Mouse (Mus musculus) ovary, postnatal 14 days (tissue): ENCODE data around the gene Ndrg3.

Source experiments
- DNase-seq: peaks from one replicate; pipeline ENCODE4 v3.0.0; 2022; ENCODE audit warnings: low spot score

Gene Ndrg3

DNA sequence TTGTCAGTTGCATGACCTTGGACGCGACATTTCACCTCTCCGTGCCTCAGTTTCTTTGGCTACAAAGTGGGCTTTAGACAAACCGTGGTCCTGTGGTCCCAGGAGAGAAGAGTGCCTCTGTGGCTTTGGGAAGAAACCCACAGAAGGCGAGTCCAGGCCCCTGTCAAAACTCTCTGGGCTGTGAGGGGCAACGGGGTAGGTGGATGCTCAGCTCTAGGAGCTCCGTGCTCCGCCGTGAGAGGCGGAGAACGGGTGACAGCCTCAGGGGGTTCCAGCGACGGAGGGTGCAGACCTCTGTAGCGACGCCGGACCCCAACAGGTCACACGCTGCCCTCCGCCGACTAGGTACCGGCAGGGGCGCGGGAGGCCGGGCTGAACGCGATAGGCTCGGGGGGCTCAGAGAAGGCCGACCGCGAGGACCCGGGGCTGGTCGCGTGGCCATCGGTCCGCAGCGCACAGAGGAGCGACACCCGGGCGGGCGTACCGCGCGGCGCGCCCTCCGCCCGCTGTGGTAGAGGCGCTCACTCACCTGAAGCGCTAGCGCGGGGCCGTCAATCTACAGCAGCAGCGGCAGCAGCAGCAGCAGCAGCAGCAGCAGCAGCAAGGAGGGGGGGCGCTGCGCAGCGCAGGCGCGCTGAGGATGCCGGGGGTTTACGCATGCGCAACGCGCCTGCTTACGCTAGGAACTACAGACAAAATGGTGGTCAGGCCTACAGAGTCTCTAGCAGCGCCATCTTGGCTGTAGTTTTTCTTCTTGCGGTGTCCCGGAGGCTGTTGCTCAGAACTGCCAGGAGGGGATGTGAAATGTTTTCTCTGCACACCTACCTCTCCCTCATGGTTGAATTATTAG, at the start of gene Ndrg3:
Gene Ndrg3, minus strand, starts transcription at position 587 of the 850 bp plus-strand sequence.
- DNase-seq: peak; percentile 91

DNA sequence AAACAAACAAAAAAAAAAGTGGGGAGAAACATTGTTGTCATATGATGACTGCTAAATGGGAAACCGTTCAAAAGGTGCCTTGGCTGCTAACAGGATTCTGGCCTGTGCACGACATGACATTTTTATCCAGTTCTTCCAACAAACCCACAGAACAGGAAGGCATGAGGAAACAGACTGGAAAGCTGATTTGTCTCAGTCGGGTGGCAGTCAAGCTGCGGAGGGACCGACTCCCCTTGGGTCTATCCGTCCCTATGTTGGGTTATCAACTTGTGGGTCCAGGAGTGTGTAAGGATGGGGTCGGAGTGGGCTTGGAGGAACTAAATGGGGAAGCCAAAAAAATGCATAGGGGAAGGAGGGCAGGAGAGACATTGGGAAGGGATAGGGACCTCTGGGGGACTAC, 49.6 kb upstream of the Ndrg3 start:
- no peak for DNase-seq

DNA sequence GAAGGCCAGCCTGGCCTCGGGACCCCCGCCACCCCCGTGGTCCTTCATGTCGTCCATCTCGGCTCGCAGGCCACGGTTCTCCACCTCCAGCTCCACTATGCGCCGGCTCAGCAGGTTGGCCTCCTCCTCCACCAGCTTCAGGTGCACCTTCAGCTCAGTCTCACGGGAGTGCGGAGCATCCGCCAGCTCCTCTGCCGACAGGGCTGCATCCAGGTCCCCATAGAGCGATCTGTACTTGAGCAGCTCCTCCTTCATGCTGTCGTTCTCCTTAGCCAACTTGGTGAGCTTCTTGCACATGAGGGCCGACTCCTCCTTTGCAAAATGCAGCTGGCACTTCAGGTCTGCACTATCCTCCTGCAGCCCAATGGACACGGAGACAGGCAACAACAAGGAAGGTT, 48.8 kb upstream of the Ndrg3 start:
- DNase-seq: no peak

DNA sequence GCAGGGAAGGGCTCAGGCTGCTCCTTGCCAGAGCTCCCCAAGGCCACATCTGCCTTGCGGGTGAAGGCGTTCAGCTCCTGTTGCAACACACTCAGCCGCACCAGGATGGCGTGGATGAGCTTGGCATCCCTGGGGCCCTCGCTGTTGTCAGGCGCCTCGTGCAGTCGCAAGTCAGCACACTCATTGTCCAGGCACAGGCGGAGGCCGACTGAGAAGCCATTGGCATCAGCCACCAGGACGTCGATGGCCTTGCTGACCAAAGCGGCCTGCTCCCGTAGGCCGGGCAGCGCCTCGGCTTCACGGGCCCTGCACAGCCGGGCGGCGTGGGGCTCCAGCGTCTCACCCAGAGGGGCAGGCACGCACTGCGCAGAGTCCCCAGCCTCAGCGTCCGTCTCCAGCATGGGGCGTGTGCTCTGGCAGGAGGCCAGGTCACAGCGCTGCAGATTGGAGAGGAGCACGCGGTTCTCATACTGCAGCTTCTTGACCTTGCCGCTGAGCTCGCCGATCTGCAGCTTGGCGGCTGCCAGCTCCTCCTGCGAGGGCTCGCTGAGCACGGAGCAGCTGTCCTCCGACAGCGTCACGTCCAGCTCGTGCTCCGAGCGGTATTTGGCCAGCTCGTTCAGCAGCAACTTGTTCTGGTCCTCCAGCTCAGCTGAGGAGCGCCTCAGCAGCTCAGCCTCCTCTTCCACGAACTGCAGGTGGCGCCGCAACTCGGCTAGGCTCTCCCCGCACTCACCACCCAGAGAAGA, 48.2 kb upstream of the Ndrg3 start:
- DNase-seq: no peak

DNA sequence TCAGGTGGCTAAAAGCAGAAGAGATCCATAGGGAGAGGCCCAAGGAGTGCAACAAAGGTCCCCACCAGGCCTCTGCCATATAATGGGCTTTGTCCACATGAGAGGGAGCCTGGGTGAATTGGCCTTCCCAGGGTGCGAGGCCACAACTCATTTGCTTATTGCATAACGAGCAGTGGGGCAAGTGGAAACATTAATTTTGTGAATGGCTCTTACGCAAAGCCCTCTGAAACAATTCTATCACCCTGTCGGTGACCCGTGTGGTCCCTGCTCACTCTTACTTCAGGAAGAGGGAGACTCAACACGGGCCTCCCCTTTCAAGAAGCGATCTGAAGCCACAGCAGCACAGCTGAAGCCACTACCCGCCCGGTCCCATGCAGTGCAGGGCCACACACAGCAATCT, 45.4 kb upstream of the Ndrg3 start:
- no peak for DNase-seq

DNA sequence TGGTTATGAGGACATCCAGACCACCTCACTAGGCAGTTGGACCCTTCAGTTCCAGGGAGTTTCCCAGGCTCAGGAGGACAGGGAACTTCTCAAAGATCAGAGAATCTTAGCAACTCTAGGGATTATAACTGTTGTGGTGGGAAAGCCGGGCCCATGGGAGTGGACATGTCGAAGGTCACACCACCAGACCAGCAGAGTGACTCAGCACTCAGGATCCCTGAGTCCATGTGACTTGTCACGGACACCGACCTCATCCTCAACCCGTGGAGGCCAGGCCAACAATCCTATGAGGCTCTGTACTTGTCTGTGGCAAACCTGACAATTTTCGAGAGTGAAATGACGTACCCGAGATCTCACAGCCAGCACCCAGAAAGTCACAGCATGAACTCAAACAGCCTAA, 44.5 kb upstream of the Ndrg3 start:
- no peak for DNase-seq

DNA sequence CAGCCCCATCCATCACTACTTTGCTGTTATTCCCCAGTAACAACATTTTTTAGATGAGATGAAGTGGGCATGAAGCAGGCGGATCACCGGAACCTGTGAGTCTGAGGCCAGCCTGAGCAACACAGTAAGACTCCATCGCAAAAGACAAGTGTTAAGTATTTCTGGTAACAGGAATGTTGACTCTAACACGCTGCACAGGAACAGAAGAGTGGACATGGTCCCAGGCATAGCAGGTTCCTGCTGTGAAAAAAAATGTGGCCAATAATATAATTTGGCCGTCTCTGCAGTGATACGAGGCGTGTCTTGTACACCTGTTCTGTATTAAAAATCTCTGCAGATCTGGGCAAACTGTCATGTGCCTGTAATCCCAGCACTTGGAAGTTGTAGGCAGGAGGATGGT, 43.5 kb upstream of the Ndrg3 start:
- DNase-seq: no peak

DNA sequence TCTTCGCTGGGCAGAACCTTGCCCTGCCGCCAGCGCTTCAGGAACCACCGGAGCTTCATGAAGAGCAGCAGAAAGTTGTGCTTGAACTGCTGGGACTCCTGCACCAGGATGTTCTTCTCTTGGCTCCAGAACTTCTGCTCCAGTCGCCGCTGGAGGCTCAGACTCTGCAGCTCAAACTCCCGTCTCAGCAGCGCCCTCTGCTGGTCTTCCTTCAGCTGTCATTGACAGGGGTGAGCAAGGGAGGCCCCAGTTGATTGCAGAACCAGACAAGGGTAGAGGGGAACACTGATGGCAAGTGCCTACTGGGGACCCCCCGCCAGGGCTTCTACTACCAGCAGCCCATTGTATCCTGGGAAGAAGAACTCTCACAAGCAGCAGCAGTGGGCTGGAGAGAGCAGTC, 38.9 kb upstream of the Ndrg3 start:
- peak; percentile 86 for DNase-seq

DNA sequence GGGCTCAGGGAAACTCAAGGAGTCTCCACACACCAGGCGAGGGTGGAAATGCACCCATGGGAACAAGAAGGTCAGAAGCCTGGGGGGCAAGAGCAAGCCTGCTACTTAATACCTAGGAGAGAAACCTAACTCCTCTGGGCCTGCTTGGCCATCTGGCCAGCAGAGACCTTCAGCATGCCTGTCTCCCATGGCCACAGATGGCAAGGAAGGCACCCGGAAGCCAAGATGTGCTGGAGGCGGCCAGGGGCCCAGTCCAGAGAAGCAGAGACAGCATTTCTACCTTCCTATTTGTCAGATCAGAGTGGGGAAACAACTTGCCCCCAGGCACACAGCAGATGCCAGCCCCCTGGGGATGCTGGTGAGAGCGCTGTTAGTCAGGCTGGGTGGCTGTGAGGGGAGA, 36.4 kb upstream of the Ndrg3 start:
- no peak for DNase-seq

DNA sequence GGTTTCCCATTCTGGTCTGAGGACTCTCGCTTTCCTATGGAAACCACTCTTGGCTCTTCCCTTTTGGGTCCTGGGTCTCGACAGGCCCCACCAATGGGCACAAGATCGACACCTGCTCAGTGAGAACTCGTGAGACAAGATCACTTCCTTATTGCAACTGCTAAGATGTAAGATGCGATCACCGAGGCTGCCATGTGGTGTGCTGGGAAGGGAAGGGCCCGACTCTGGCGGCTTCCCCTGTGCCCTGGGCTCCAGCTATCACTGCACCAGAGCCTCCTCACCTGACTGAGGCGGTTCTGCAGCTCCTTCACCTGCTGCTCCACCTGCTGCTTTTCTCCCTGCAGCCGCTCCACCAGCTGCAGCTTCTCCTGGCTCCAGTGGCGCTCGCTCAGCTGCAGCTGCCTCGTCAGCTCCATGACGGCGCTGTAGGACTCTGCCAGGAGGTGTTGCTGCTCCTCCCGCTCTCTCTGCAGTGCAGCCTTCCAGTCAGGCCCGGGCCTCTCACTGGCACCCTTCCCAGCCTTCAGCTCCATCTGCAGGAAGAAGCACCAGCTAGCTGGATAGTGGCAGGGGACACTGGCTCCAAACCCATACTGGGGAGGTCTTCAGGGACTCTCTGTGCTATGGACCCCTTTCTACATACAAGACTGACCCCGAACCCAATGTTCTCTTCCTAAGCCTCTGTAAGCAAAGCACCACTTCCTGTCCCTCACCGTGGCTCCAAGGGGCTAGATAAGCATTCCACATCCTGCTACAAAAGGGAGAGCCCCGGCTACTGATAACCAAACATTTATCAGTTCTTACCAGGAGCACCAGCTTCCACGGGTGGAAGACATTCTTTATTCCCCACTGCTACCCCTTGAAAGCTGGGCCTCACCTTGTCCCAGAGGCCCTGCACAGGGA, 35.5 kb upstream of the Ndrg3 start:
- no peak for DNase-seq

DNA sequence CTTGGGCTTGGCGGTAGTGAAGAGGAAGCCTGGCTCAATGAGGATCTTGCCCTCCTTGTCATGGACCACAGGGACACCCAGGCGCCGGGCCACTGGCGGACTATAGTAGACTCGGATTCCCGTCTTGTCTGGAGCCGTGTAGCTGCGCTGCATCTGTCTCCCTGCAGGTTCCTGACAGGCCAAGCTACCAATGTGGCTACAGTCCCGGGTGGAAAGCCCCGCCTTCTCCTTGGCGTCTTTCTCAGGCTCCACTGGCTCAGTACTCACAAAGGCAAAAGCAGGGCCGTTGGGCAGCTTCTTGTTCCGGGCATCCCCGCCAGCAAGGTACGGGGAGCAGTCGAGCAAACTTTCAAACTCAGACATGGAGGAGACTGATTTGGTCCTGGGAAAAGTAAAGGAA, 29.3 kb upstream of the Ndrg3 start:
- DNase-seq: no peak

DNA sequence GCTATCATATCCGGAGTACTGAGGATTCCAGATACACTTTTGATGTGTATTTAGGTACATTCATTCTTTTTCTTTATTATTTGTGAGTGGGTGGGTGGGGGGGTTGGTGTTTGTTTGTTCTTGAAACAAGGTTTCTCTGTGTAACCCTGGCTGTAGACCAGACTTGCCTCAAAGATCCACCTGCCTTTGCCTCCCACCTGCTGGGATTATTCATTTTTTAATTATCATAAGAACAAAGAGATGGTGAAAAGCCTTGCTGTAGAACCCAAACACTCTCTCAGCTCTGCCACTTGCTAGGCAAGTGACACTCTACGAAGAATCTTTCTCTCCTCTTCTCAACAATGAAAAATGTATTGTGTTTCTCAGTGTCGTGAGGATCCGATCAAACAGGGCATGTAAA, 27.4 kb upstream of the Ndrg3 start:
- no peak for DNase-seq

DNA sequence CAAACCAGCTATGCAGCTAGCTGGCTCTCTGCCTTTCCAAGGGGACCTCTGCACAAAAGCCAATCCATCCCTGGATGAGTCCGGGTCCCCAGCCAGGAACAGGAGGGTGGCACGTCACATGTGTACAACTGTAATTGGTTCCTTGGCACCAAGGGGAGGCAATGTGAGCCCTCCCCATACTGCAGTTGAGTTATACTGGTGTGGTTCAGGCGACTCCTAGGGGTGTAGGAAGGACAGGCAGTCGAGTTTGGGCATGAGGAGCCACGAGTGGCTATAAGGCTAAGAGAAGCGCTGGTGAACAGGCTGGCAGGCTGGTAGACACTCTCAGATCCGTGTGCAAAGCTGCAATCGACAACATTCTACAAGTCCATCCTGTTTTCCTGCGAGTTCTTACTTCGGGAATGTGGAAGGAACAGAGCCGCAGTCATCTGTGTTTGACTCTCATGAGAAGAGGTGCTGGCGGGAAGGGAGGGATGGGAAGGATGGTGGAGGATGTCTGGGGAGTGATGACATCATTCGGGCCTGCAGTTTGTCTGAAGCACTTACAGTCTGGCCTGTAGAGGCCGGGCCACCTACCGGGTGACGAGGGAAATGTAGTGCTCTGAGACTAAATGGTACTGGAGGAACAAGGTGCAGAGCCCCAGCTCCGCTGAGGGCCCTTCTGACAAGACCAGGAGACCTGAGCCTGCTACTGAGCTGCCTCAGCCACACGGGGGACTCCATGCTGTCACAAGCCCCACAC, 24.8 kb upstream of the Ndrg3 start:
- DNase-seq: no peak

DNA sequence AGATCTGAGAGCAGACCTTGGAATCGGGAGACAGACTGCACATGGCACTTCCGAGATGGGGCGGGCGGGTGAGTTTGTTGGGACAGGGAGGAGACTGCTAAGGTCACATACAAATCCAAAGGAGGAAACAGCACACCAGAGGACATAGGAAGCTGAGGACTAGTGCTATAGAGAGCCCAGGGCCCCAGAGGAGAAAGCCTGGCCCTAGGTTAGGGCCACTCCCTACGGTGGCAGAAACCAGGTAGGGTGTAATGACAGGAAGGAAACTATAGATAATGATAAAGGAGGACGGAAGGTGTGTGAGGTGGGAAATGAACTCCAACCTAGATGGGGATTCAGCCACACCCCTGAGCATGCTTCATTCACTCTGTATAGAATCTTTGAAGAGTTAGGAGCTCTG, 20.5 kb upstream of the Ndrg3 start:
- no peak for DNase-seq

DNA sequence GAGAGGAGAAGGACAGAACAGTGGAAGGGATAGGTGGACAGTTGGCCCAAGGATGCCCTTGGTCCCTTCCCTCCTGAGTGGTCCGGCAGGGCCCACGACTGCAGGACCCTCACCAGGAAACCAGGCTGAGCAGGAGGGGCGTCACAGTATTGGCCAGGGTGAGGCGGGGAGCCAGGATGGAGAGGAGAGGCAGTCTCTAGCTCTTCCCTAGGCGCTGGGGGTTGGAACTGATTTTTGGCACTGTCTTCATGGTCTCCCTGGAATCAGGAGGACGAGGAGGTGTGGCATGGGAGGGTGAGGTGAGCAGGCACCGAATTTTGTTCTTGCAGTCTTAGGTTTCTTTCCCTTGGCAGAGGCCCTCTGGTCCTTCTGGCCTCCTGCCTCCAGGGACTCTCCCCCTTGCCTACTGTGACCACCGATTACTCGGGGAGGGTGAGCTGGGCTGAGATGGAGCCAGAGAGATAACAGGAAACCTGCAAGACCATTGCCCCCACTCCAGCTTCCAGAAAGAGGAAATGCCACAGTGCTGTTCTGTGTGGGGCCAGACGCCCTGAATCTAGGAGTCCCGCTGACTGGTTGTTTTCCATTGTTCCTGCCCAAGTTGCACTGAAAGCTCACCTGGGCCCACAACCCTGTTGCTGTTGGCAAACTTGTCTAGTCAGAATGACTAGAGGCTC, 18.9 kb upstream of the Ndrg3 start:
- no peak for DNase-seq

DNA sequence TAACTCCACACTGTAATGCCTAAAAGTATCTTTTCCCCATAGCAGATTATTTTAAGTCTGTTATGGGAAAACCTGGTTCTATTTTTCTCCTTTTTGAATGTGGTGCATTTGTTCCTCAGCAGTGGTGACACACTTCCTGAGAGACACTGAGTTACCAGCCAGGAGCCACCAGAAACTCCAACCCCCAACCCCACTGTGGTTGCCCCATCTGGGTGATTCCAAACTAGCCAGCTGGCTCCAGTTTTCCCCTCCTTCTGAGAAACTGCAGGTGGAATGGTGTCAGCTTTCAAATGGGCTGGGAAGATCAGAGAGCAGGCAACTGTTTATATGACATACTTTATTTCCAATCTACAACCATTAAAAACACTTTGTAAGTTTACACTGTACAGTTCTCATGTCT, 18.3 kb upstream of the Ndrg3 start:
- DNase-seq: no peak

DNA sequence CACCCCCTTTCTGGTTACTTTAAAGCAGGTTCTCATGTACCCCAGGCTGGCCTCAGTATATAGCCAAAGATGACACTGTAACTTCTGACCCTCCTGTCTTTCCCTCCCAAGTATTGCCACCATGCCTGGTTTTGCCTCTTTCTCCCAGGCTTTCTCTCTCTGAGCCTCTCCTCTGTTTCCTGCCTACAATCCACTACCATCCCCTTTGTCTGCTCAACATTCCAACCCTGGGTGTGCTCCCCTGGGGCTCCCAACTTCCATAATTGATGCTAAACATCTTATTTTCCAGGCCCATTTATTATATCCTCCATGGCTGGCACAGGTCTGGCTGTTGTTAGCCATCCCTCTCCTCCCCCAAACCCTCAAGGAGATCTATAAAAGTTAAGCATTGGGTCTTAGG, 16.7 kb upstream of the Ndrg3 start:
- DNase-seq: no peak

DNA sequence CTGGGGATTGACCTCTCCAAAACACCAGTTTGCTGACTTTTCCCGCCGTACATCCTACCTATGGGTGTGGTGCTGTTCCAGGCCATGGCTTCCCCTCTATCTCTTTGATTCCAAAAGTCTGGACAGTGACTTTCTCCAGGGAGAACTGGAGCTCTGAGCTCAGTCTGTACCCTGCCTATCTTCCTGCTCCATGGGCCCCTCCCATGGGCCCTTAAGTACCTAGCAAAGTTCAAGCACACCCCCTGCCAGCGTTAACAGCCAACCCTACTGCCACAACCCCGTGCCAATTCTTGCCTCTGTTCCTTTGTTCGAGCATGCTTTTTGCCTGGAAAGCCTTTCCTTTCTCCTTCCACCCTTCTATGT, 15.4 kb upstream of the Ndrg3 start:
- DNase-seq: no peak

DNA sequence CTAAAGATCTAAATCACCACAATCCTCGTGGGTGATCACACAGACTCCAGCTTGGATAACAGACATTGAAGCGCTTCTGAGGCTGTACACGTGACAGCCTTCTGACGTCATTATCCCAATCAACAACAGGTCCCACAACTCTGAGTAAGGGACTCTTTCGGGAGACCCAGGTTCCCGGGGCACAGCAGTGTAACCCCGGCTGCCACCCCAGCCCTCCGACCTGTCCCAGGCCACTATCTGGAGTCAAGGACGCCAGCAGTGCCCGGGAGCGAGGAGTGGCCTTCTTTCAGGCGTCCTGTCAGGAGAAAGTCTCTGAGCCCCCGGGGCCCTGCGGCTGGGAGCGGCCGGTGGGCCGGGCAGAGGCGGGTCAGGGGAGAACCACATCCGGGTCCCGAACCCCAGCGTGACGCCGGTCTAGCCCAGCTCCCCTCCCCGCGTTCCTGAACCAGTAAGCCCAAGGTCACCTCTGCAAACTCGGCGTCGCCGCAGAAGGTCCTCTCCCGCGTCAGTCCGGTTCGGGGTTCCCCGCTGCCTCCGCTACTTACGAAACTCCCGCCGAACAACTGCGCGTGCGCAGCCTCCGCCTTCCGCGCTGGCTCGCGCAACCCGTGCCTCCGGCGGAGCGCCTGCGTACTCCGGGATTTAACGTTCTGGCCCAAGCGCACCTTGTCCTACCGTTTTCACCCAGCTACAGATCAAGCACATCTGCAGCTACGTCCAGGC, 14.8 kb upstream of the Ndrg3 start, which contains the start of gene Dsn1:
Gene Dsn1, minus strand, starts transcription at position 644 of the 723 bp plus-strand sequence.
- DNase-seq: peak; percentile 90

DNA sequence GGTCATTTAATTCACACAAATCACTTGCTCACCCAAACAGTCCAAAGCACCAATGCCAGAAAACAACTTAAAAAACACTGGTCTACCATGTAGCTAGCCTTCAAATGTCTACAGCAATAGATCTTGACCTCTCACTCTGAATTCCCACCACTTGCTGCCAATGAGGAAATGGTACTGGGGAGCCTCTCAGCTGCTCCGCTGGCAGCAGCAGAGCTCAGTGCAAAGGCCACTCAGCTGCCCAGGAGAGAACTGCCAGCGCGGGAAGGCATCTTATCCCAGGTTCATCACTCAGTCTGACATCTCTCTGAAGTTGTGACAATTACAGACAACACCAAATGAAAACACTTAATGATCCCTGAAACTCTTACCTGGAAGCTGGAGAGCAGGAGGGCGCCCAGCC, 10.5 kb upstream of the Ndrg3 start:
- DNase-seq: no peak

DNA sequence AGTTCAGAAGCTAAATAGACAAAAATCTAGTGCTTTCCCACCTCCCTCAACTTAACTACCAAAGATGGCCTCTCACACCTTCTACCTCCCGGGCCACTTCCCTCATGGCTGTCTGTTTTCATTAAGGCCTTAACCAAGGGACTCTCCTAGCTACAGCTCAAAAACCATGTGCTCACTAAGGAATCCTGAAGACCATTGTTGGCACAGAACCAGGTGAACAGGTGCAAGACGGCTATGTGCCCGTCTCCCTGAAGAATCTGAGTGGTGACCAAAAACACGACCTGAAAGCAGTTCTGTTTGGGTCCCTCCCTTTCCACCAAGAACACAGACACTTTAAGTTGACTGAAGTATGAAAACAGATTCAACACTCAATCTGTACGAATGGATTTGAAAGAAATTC, 6.4 kb upstream of the Ndrg3 start:
- DNase-seq: no peak
